Mouse (Mus musculus): ENCODE measurements around the gene Banp. TPM values are rescaled to one million over a fixed set of nuclear protein-coding genes. Genes with fewer than 3 reads are reported as not detected.

The Banp gene
- polyA plus RNA-seq, 1 experiment, result 54.1 TPM

- no peak for DNase-seq (ENCODE audit: low read depth in 1 of 2, low spot score in 2 of 2)
- no peaks in the 10 kb centered on the region for H3K4me1 ChIP-seq (ENCODE audit: control insufficient read depth, insufficient read depth, insufficient read length)
- TF ChIP-seq CTCF (IDR thresholded peaks at IDR 0.05; ENCODE audit: extremely low read depth, insufficient read depth, insufficient read length, insufficient replicate concordance), result no peak
- no peak for TF ChIP-seq POLR2A (IDR thresholded peaks at IDR 0.05; ENCODE audit: low read depth, low read length)
Observed at GRCm38 (mm10) chr8:122035543-122035942, 86.0 kb downstream of the Banp start.

GRCm38 (mm10) chr8:122036325-122036724 lies 86.8 kb downstream of the Banp start:
- no peak for DNase-seq (ENCODE audit: low read depth in 1 of 2, low spot score in 2 of 2)
- Histone ChIP-seq H3K36me3 (ENCODE audit: control insufficient read depth, insufficient read depth, low read length) (no peaks in the 10 kb centered on the region), H3K4me3 (ENCODE audit: extremely low read depth, insufficient read depth, insufficient read length) (no peak overlapping the region), H3K27ac (ENCODE audit: insufficient read depth, low read length) (no peak overlapping the region), H3K27me3 (ENCODE audit: control insufficient read depth, insufficient read depth, low read length) (no peaks in the 10 kb centered on the region), H3K4me1 (ENCODE audit: control insufficient read depth, insufficient read depth, insufficient read length) (no peaks in the 10 kb centered on the region)
- no peak for TF ChIP-seq POLR2A (IDR thresholded peaks at IDR 0.05; ENCODE audit: low read depth, low read length)
- TF ChIP-seq CTCF (IDR thresholded peaks at IDR 0.05; ENCODE audit: extremely low read depth, insufficient read depth, insufficient read length, insufficient replicate concordance), result no peak
- 67% methylated on average over 6 of the region's 6 CpGs for WGBS

More at GRCm38 (mm10) chr8:122035543-122035942, 86.0 kb downstream of the Banp start:
- no peaks in the 10 kb centered on the region for H3K27me3 ChIP-seq (ENCODE audit: control insufficient read depth, insufficient read depth, low read length)
- WGBS, result 21% methylated on average over 7 of the region's 7 CpGs
- H3K27ac ChIP-seq (ENCODE audit: insufficient read depth, low read length), result no peak overlapping the region
- H3K36me3 ChIP-seq (ENCODE audit: control insufficient read depth, insufficient read depth, low read length), result no peaks in the 10 kb centered on the region
- H3K4me3 ChIP-seq (ENCODE audit: extremely low read depth, insufficient read depth, insufficient read length), result no peak overlapping the region

GRCm38 (mm10) chr8:122037279-122037678 lies 87.7 kb downstream of the Banp start:
- Histone ChIP-seq H3K4me3 (ENCODE audit: extremely low read depth, insufficient read depth, insufficient read length) (no peak overlapping the region), H3K27me3 (ENCODE audit: control insufficient read depth, insufficient read depth, low read length) (no peaks in the 10 kb centered on the region), H3K4me1 (ENCODE audit: control insufficient read depth, insufficient read depth, insufficient read length) (no peaks in the 10 kb centered on the region), H3K27ac (ENCODE audit: insufficient read depth, low read length) (no peak overlapping the region), H3K36me3 (ENCODE audit: control insufficient read depth, insufficient read depth, low read length) (no peaks in the 10 kb centered on the region)
- no peak for TF ChIP-seq CTCF (IDR thresholded peaks at IDR 0.05; ENCODE audit: extremely low read depth, insufficient read depth, insufficient read length, insufficient replicate concordance)
- TF ChIP-seq POLR2A (IDR thresholded peaks at IDR 0.05; ENCODE audit: low read depth, low read length), result no peak
- DNase-seq (ENCODE audit: low read depth in 1 of 2, low spot score in 2 of 2), result no peak
- WGBS, result 89% methylated on average over 7 of the region's 7 CpGs

GRCm38 (mm10) chr8:122038076-122038475 lies 88.5 kb downstream of the Banp start:
- no peaks in the 10 kb centered on the region for H3K4me1 ChIP-seq (ENCODE audit: control insufficient read depth, insufficient read depth, insufficient read length)
- no peaks in the 10 kb centered on the region for H3K27me3 ChIP-seq (ENCODE audit: control insufficient read depth, insufficient read depth, low read length)
- no peak overlapping the region for H3K4me3 ChIP-seq (ENCODE audit: extremely low read depth, insufficient read depth, insufficient read length)
- WGBS, result 96% methylated on average over 6 of the region's 6 CpGs
- no peaks in the 10 kb centered on the region for H3K36me3 ChIP-seq (ENCODE audit: control insufficient read depth, insufficient read depth, low read length)
- TF ChIP-seq POLR2A (IDR thresholded peaks at IDR 0.05; ENCODE audit: low read depth, low read length), result no peak
- TF ChIP-seq CTCF (IDR thresholded peaks at IDR 0.05; ENCODE audit: extremely low read depth, insufficient read depth, insufficient read length, insufficient replicate concordance), result no peak
- no peak overlapping the region for H3K27ac ChIP-seq (ENCODE audit: insufficient read depth, low read length)
- no peak for DNase-seq (ENCODE audit: low read depth in 1 of 2, low spot score in 2 of 2)

GRCm38 (mm10) chr8:122039452-122039851 lies 89.9 kb downstream of the Banp start:
- Histone ChIP-seq H3K27me3 (ENCODE audit: control insufficient read depth, insufficient read depth, low read length) (no peaks in the 10 kb centered on the region), H3K4me3 (ENCODE audit: extremely low read depth, insufficient read depth, insufficient read length) (no peak overlapping the region), H3K4me1 (ENCODE audit: control insufficient read depth, insufficient read depth, insufficient read length) (no peaks in the 10 kb centered on the region), H3K36me3 (ENCODE audit: control insufficient read depth, insufficient read depth, low read length) (no peaks in the 10 kb centered on the region), H3K27ac (ENCODE audit: insufficient read depth, low read length) (no peak overlapping the region)
- TF ChIP-seq POLR2A (IDR thresholded peaks at IDR 0.05; ENCODE audit: low read depth, low read length), result no peak
- TF ChIP-seq CTCF (IDR thresholded peaks at IDR 0.05; ENCODE audit: extremely low read depth, insufficient read depth, insufficient read length, insufficient replicate concordance), result no peak
- DNase-seq (ENCODE audit: low read depth in 1 of 2, low spot score in 2 of 2), result no peak
- 46% methylated on average over 4 of the region's 4 CpGs for WGBS

GRCm38 (mm10) chr8:122047206-122047870 lies 97.8 kb downstream of the Banp start:
- WGBS, result 63% methylated on average over 15 of the region's 15 CpGs
- no peak overlapping the region for H3K4me3 ChIP-seq (ENCODE audit: extremely low read depth, insufficient read depth, insufficient read length)
- no peak for DNase-seq (ENCODE audit: low read depth in 1 of 2, low spot score in 2 of 2)

GRCm38 (mm10) chr8:122049266-122049665 lies 99.7 kb downstream of the Banp start:
- WGBS, result 89% methylated on average over 4 of the region's 4 CpGs
- no peaks in the 10 kb centered on the region for H3K27me3 ChIP-seq (ENCODE audit: control insufficient read depth, insufficient read depth, low read length)
- DNase-seq (ENCODE audit: low read depth in 1 of 2, low spot score in 2 of 2), result no peak
- H3K4me3 ChIP-seq (ENCODE audit: extremely low read depth, insufficient read depth, insufficient read length), result no peak overlapping the region
- H3K27ac ChIP-seq (ENCODE audit: insufficient read depth, low read length), result no peak overlapping the region
- H3K36me3 ChIP-seq (ENCODE audit: control insufficient read depth, insufficient read depth, low read length), result no peaks in the 10 kb centered on the region
- TF ChIP-seq POLR2A (IDR thresholded peaks at IDR 0.05; ENCODE audit: low read depth, low read length), result no peak
- TF ChIP-seq CTCF (IDR thresholded peaks at IDR 0.05; ENCODE audit: extremely low read depth, insufficient read depth, insufficient read length, insufficient replicate concordance), result no peak
- no peaks in the 10 kb centered on the region for H3K4me1 ChIP-seq (ENCODE audit: control insufficient read depth, insufficient read depth, insufficient read length)

More at GRCm38 (mm10) chr8:122047206-122047870, 97.8 kb downstream of the Banp start:
- Histone ChIP-seq H3K36me3 (ENCODE audit: control insufficient read depth, insufficient read depth, low read length) (no peaks in the 10 kb centered on the region), H3K4me1 (ENCODE audit: control insufficient read depth, insufficient read depth, insufficient read length) (no peaks in the 10 kb centered on the region), H3K27me3 (ENCODE audit: control insufficient read depth, insufficient read depth, low read length) (no peaks in the 10 kb centered on the region), H3K27ac (ENCODE audit: insufficient read depth, low read length) (no peak overlapping the region)
- no peak for TF ChIP-seq POLR2A (IDR thresholded peaks at IDR 0.05; ENCODE audit: low read depth, low read length)
- no peak for TF ChIP-seq CTCF (IDR thresholded peaks at IDR 0.05; ENCODE audit: extremely low read depth, insufficient read depth, insufficient read length, insufficient replicate concordance)
